Mouse (Mus musculus) kidney, postnatal 4 days (tissue): ENCODE results near the gene Enox1.
"Not testable (repeated sequence)": the region's sequence is repeated elsewhere in the genome, so short reads cannot be mapped to it uniquely, and the experiment has no call there.

Experiments used
- DNase-seq, 2 experiments: peaks; one replicate each; pipeline ENCODE4 v3.0.0; 2021; ENCODE audit warnings: mixed read lengths in 2 of 2

Enox1 gene

DNA sequence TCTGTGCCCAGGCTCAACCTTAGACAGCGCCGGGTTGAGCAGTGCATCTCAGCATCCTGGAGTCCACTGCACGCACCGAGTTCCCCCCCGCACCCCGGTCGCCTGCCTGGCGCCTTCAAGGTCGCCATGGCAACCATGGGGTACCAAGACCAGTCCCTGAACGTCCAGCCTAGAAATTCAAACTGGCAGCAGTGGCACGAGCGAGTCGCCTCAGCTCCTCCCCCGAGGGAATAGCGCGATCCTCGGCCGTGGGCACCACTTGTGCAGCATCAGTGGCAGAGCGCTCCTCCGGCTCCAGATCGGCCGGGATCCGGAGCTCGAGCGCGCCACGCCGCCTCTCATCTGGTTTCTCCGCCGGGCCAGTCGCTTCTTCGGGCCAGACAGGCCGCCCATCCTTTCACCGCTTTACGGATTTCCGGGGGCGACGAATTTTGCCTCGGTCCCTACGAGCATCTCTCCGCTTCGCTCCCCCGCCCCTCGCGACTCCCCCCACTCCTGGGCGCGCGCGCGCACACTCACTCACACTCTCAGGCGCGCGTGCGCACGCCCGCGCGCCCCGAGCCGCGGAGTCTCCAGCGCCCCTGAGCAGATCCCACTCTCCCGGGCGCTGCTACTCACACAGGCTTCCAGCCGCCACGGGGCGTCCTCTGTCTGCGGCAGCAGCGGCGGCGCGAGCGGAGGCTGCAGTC is at the start of gene Enox1:
Enox1 (plus strand) TSS at position 542 of the 689 bp plus-strand sequence.
- DNase-seq = peak; percentile 83 to 87

DNA sequence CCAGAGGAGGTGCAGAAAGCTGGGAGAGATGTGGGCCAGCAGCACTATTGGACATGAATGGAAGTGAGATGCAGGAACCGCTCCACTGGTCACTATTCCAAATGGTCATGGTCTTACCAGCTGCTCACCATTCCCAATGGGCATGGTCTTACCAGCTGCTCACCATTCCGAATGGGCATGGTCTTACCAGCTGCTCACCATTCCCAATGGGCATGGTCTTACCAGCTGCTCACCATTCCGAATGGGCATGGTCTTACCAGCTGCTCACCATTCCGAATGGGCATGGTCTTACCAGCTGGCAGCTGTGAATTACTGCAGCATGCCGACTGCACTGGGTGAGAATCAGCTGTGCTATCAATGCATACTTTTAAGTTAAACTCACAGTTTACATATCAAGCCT is 45.9 kb upstream of the Enox1 start:
- DNase-seq = not testable (repeated sequence)

DNA sequence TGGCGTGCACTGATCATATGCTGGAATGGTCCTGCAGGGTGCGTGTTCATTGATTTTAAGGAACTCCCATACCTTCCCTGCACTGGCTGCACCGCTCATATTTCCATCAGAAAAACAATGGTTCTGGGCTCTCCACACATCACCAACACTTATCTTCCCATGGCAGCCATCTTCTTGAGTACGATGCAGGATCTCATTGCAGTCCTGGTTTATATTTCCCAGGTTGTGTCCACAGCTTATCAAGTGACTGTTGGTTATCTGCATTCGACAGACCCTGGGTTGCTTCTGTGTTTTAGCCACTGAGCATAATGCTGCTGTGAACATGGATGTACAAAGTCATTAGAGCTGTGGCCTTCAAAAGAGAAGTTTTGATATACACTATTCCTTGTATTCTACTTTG is 26.0 kb upstream of the Enox1 start:
- DNase-seq = no peak

DNA sequence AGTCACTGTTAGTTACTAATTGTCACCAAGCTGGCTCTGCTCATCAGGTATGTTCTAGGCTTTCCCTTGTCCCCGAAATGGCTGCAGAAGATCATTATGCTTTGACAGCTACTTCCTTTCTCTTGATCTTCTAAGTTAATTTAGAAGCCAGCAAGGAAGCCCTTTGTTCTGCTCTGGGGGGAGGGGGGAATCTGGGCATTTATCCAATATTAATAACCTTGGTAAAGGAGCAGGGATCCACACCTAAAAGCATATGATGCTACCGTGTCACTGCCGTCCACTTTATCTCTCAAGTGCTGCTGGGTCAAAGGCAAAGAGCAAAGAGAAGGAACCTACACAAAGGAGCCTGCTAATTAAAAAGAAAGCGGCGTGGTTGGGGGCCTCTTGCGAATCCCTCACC is 19.6 kb upstream of the Enox1 start:
- no peak for DNase-seq

DNA sequence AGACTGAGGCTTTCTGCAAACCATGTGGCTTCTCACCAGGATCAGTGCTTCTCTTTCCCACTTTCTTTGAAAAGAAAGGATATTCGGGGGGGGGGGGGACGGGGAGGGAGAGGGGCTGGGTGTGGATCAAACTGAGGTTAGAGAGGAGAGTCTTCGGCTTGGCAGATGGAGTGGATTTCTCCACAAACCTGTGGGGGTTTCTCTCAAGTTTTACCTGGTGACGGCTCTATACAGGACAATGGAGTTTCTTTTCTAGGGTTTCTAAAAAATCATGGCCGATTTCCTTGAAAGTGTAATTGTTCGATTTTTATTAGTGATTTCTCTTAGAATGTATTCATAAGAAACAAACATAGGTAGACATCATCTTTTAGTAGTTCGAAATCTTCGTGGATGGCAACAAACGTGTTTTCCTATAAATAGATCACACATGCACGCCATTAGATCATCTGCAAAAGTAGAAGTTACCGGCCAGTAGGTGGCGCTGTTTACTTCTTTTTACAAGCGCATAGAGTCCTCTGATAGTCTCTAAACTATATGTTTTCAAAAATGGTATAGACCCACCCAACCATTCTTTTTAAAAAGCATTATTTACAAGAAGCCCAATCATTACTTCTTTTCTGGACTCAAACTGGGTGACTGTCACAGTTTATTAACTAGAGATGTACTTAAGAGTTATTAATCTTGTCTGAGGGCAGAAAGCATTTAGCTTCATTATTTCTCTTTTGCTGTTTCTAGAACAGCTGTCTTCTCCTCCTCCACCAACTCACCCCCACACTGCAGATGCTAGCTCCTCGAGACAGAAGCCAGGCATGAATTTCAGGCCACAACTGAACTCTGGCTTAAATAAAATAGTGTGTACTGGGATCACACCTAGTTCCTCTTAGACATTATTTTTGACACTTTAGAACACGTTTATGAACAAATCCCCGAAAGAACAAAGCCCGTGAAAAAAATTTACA is 15.0 kb upstream of the Enox1 start:
- peak; percentile 88 to 89 for DNase-seq

DNA sequence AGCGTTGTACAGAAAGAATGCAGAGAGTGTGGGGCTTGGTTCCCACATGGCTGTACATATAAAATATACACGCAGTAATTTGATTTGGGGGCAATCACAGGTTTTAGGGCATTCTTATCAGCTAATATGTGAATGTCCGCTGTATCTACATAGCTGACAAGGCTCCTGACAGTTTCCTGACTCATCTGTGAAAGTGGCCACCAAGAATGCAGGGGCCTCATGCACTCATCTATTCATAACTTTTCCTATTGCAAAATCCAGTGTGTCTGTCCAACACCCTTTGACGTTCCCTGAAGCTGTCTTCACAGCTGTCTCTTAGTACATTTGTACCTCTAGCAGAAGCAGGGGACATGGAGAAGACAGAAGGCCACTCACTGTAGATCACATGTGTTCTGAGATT is 11.5 kb upstream of the Enox1 start:
- DNase-seq = no peak

DNA sequence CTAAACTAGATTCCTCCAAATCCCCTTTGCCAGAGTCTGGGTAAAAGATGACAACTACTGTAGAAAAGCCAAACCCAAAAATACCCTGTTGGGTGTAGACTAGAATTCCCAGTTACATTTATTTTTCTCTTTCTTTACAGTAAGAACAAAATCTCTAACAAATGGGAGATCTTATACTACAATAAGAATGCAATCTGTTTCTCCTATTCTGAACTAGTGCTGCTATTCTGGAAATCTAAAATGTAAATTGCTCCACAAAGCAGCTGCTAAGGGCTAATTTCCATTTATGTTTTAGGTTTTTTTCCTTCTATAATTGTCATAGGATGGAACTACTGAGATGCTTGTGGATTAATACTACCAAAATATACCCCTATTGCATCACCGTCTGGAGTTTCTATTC is 8.9 kb upstream of the Enox1 start:
- no peak for DNase-seq

DNA sequence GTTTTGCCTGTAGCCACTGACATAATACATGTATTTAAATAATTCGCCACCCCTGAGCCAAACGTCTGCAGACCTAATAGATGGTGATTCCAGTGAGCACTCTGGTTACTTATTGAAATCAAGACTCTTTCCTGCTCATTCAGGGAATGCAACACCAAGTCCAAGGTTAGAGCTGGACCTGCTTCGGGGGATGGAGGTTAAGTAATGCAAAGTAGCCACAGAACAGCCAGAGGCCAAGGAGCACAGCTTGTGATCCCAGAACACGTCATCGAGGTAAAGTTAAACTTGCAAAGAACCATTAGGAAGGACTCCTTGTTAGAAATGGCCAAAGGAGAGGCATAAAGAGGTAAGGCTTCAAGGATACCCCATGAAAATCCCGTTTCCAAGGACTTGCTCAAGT is 6.0 kb upstream of the Enox1 start:
- no peak for DNase-seq

DNA sequence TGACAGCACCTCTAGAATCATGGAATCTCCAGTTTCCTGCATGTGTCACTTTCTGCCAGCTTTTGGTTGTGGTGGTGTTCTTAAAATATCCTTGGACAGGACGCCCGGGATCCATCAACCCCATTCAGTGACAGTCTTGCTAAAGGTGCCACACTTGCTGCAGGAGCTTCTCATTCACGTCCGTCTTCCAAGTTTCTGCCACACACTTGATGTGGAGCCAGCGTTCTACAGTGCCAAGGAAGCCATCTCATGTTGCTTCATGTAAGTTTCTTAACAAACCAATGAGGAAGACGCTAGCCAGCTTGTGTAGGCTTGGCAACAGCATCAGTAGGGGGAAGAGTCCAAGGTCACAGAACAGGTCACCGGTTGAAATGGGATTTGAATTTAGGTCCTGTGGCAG is 5.1 kb upstream of the Enox1 start:
- no peak for DNase-seq

DNA sequence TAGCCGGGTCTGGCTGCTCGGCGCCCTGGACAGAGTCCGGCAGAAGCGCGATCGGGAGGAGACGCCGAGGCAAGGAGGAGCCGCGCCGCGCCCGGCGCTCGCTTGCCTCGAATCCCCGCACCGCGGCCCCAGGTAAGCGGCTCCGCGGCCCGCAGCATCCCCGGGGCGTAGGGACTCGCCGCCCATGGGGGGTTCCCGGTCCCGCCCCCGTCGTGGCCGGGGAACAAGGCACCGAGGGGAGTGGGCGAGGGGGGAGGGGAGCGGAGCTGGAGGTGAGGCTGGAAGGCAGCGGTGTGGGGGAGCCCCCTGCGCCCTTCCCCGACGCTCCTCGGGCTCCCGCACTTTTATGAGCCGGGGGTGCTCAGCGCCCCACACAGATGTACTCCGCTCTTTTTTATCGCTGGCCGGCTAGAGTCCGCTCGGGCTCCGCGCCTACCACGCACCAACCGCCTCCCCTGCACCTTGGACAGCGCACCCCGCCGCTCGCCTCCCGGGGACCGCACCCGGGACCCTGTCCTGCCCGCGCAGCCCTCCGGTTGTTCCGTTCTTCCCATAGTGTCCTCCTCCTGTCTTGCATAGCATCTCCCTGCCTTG is 445 bp downstream of the Enox1 start:
- DNase-seq = peak; percentile 51 to 66

DNA sequence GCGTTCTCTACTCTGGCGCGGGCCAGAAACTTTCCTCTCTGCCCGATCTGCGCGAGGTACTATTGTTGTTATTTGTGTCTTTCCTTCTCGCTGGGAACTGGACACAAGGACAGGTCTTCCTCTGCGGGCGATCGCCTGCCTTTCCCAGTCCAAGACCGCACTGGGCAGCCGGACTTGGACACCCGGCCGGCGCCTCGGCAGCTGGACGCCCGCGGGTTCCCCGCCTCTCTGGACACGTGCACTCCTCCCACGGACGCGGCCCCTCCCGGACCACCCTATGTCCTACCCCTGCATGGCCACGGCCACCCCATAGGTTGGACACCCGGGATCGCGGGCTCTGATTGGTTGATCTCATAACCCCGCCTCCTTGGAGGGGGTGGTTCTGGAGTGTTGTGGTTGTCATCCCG is 945 bp downstream of the Enox1 start:
- peak; percentile 80 to 86 for DNase-seq

DNA sequence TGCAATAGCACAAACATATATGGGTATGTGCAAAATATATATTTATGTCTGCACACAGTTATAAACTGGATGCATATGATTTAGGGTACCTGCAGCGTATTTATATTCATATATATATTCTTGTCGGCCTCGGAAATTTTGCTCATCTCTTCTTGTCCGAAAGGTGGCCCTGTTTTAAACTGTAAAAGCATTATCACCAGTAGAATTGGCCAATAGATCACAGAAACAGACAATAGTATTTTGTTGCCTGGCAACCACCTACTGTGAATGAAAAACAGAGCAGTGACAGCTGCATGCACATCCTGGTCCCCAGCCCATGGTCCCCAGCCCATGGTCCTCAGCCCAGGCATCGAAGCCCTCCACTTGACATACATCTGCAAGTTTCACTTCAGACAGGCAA is 2.8 kb downstream of the Enox1 start:
- no peak for DNase-seq

DNA sequence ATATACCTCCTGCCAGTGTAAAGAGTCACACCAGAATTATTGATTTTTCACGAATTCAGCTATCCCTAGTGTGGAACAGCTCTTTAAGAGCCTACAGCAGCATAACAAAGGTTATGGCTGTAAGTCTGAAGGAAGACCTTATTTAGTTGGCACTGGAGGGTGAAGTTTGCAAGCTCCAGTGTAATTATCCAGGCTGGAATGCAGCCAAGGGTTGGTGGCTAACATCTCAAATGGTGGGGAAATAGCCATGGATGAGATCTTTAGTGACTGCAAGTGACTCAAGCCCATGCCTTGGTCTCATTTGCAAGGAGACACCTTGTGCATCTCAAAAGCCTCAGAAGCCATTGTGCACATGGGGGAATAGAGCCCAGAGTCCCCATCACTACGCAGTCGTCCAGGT is 5.9 kb downstream of the Enox1 start:
- DNase-seq = no peak

DNA sequence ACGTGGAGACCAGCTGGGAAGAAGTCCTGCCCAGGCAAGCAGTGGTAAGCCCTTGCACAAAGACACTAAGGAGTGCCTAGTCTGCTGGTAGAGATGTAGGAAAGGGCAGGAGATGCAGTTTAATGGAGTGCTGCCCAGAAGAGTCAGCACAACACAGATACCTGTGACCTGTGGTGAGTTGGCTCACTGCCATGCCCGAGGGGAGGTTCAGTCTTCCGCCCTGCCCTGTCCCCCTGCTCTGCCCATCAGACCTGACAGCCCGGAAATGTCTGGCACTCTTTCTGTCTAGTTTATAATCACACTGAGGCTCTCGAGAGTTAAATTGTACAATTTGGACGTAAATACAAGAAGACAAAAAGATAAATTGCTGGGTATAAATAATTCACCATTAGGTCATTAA is 7.8 kb downstream of the Enox1 start:
- no peak for DNase-seq

DNA sequence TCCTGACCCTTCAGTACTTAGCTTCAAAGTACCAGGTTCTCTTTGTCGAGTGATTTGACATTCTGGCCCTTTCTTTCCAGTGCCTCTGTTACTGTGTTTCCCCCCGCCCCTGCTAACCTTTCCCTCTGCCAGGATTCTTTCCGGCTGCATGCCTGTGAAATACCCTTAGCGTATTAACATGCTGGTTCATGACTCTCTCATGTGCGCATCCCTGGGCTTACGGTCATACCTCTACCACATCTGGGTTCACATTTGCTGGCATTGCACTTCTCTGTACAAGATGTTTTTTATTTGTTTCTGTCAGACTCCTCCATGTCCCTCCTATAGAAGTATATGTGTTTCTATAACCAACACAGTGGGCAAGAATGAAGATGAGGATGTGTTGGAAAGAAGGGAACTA is 11.6 kb downstream of the Enox1 start:
- DNase-seq = no peak

DNA sequence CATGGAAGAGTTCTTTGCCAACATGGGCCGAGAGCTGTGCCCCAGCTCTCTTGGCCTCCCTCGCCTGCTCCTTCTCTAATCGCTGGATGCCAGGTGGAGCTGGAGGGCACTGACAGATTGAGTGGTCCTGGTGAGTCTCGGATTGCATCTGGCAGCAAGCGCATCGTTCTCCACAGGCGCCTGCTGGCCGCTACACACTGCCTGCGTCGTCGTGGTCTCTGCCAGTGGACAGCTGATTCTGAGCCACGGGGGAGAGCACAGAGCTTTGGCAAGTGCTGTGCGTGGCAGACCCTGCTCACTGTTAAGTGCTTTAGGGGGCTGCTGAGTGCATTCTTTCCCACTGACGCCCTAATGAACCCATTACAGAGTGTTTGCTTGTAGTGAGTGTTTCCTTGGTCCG is 17.9 kb downstream of the Enox1 start:
- no peak for DNase-seq

DNA sequence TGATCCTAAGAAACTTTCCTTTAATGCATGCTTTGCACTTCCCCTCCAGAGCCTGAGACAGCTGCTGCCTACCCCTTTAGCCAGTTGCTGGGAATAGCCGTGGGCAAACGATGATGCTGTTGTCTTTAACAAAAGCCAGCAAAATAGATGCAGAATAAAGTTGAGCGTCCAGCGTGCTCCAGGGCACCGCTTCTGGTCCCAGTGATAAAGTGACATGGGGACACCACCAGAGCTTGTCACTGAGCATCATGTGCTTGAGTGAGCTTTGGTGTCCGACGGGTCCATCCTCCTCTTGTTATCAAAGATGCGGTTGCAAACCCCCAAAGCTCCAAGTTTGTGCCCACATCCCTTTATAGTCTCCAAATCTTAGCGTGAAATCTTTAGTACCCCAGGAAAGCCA is 18.4 kb downstream of the Enox1 start:
- DNase-seq = no peak

DNA sequence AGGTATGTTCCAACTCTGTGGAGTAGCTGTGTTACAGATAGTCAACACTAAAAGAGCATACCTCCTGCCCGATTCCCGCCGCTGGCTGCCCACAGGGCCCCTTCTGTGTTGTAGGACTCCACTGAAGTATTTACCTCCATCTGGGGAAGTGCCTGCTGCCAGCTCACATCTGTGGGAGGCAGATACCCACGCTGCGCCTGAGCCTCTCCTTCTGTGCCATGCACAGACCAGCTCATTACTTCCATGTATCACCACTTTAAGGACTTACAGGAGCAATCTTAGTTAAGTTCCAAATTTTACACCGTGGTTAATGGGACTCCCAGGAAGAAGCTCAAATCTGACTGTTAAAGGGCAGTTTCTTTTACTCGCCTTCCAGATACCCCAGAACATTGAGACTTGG is 23.7 kb downstream of the Enox1 start:
- no peak for DNase-seq

DNA sequence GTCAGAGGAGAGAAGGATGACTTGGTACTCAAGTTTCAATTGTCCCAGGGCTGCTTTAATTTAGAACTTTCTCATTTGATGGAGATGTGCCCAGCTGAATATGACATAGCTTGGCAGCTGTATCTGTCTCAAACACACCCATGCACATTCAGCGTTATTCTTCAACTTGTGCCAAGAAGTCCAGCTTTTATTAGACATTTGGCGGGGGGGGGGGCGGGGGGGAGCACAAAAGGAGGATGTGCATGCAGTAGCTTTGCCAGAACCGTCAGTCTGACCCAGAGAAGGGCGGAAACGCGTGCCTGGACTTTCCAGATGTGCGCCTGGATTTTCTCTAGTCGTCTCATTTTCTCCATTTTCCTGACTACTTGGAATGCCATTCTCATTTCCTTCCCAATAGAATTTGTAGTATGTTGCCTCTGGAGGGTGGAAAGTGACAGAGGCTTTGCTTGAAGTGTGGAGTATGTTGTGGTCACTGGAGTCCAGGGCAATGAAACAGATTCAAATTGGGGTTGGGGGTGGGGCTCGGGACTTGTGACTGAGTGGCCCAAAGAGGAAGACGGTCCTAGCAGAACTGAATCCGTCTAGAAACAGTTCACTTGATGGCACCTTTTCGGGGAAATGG is 24.3 kb downstream of the Enox1 start:
- DNase-seq = peak; percentile 18 to 29

DNA sequence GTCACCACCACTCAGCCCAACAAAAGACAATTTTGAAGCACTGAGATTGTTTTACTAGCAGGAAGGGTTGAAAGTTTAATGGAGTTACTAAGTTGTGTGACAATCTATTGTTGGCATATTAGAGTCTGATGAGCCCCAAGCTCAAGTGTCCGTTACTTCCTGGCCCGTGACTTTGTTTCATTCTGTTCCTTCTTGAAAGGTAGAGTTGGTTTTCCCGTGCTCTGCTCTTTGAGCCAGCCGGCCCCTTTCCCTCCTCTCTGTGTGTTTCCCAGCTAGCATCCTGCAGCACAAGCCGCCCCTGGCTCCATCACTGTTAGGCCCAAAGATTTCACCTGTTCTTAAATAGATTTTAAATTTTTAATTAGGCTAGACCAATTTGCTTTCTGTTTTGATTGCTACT is 26.9 kb downstream of the Enox1 start:
- no peak for DNase-seq

DNA sequence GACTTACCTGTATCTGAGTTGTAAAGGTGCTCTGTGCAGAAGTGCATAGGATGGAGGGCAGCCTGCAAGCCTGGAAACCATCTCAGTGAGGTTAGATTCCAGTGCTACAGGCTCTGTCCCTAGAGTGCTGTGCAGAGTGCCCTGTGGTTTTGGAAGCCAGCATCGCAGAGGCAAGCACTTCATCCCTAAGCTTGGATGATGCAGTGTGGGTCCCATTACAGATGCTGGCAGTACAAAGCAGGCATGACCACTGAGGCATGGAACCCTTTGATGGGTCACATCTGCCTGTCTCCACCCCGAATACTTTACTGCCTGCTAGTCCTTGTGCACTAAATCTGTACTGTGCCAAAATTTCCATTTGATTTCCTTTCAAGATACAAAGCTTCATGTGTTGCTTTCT is 33.6 kb downstream of the Enox1 start:
- DNase-seq = no peak

DNA sequence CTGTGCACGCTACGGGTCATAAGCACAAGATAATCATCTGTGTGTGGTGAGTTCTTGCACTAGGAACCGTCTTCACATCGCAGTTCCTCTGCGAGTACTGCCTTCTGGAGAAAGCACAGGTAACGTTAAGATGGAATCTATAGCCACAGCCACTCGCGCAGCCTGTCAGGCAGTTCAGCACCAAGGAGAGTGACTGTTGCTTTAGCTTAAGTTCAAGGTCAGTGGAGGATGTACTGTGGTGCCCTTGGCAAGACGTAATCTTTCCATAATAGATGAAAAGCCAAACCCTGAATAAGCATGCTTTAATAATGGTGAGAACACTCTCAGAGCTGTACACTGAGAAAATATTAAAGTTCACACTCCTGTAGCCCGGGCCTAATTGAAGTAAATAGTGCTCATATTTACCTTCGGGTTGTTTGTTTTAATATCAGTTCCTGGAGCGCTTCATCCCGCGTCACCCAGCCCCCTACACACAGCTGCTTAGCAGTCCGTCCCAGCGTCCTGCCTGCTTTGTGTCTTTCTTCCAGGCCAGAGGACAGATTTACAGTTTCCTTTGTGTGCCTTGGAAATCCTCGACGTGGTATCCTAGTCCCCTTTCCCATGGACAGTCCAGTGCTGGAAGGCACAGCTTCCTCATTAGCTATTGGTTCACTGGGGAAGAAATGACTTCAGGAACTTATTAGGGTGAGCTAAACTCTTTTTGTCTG is 38.9 kb downstream of the Enox1 start:
- peak; percentile 46 to 65 for DNase-seq

DNA sequence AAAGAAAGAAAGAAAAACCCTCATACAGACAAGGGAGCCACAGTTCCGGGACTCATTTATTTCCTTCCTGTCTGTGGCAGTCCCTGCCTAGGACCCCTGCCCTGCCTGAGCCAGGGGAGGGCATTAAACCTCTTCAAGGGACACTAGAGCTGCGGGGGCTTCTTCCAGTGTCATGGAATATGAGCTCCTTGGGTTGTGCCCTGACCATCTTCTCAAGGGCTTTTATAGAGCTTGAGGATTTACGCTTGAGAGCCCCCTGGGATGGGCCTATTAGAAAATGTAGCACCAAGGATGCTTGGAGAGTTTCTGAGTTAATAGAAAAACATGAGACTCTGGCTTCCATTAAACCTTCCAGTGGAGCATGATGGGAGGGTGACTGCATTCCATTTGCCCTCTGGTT is 39.7 kb downstream of the Enox1 start:
- no peak for DNase-seq
